Mouse (Mus musculus): Measurements from ENCODE around the gene Fam71f1. TPM values are rescaled to one million over a fixed set of nuclear protein-coding genes. Genes with fewer than 3 reads are reported as not detected.
A peak's percentile ranks its signal among the peaks of the same experiment; 100 is the strongest.

Gene Fam71f1
- total and polyA plus RNA-seq, 3 experiments, result 0.13 TPM; not detected in 2

DNA sequence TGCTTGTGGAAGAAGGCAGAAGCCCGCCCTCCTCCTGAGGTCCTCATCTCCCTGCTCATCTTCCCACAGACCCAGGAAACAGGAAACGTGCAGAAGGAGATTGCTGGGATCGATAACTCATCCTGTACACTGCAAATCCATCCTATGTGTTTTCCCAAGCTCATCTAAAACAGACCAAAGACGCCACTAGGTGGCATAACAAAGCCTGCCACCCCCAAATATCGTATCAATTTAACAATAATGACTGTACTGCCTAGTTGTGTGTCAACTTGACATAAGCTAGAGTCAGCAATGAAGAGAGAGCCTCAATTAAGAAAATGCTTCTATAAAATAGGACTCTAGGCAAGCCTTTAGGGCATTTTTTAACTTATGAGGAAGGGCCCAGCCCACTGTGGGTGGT lies 15.2 kb upstream of the Fam71f1 start (continued):
- TF ChIP-seq TBP (IDR thresholded peaks at IDR 0.05; ENCODE audit: low read depth, low read length), result no peak
- TF ChIP-seq MEF2A (IDR thresholded peaks at IDR 0.05; ENCODE audit: extremely low read depth, insufficient replicate concordance, low read depth, low read length, poor library complexity, severe bottlenecking), result no peak
- TF ChIP-seq JUND (IDR thresholded peaks at IDR 0.05; ENCODE audit: low read depth, low read length), result no peak
- TF ChIP-seq USF2 (IDR thresholded peaks at IDR 0.05; ENCODE audit: borderline replicate concordance in 1 of 2, insufficient read depth in 1 of 2, low read depth in 1 of 2, low read length in 2 of 2), result no peak
- no peak for TF ChIP-seq MAX (IDR thresholded peaks at IDR 0.05; ENCODE audit: low read length)
- no peak for TF ChIP-seq E2F4 (IDR thresholded peaks at IDR 0.05; ENCODE audit: borderline replicate concordance, low read depth, low read length)
- peak; percentile 57 for TF ChIP-seq SMC3 (IDR thresholded peaks at IDR 0.05; ENCODE audit: low read depth, low read length)
- no peak for TF ChIP-seq TCF12 (IDR thresholded peaks at IDR 0.05; ENCODE audit: low read depth, low read length)

- H3K27me3 ChIP-seq (ENCODE audit: control insufficient read depth in 1 of 2, insufficient read depth in 2 of 2, low read length in 2 of 2), result peaks cover 3 to 4% of the 10 kb centered on the region in 2 experiments; a peak in 3 of 4 replicates
- no peaks in the 10 kb centered on the region for H3K9me3 ChIP-seq (replicated peaks; ENCODE audit: insufficient read depth, low read length)
- peak; percentile 17 for TF ChIP-seq RAD21 (IDR thresholded peaks at IDR 0.05; ENCODE audit: low read depth, low read length)
- no peak for TF ChIP-seq HCFC1 (IDR thresholded peaks at IDR 0.05; ENCODE audit: low read depth, low read length)
- TF ChIP-seq CTCF (IDR thresholded peaks at IDR 0.05 in 2 of 3, conservative IDR thresholded peaks at IDR 0.05 in 1 of 3; ENCODE audit: control insufficient read depth in 1 of 3, insufficient read depth in 1 of 3, low read depth in 2 of 3, low read length in 3 of 3, poor library complexity in 1 of 3, severe bottlenecking in 1 of 3), result peak; percentile 24 to 30 (median 28); a peak in 4 of 6 replicates
- H3K36me3 ChIP-seq (ENCODE audit: control insufficient read depth in 1 of 2, insufficient read depth in 2 of 2, low read length in 2 of 2), result no peaks in the 10 kb centered on the region
- H3K4me1 ChIP-seq (ENCODE audit: control insufficient read depth in 1 of 2, insufficient read depth in 2 of 2, low read length in 2 of 2), result no peaks in the 10 kb centered on the region
- no peaks in the 10 kb centered on the region for H3K79me2 ChIP-seq (ENCODE audit: control insufficient read depth, insufficient read depth, low read length, poor library complexity)
- no peak overlapping the region for H3K4me3 ChIP-seq (ENCODE audit: control insufficient read depth in 1 of 2, insufficient read depth in 1 of 2, low read depth in 2 of 2, low read length in 2 of 2)
- H3K27ac ChIP-seq (ENCODE audit: control insufficient read depth, low read depth, low read length), result no peak overlapping the region
- no peak overlapping the region for H3K9ac ChIP-seq (ENCODE audit: control insufficient read depth, low read depth, low read length, poor library complexity, severe bottlenecking)
- no peak for DNase-seq (ENCODE audit: low read depth, low spot score)
Measured at GRCm38 (mm10) chr6:29305462-29305861, 13.5 kb upstream of the Fam71f1 start.

DNA sequence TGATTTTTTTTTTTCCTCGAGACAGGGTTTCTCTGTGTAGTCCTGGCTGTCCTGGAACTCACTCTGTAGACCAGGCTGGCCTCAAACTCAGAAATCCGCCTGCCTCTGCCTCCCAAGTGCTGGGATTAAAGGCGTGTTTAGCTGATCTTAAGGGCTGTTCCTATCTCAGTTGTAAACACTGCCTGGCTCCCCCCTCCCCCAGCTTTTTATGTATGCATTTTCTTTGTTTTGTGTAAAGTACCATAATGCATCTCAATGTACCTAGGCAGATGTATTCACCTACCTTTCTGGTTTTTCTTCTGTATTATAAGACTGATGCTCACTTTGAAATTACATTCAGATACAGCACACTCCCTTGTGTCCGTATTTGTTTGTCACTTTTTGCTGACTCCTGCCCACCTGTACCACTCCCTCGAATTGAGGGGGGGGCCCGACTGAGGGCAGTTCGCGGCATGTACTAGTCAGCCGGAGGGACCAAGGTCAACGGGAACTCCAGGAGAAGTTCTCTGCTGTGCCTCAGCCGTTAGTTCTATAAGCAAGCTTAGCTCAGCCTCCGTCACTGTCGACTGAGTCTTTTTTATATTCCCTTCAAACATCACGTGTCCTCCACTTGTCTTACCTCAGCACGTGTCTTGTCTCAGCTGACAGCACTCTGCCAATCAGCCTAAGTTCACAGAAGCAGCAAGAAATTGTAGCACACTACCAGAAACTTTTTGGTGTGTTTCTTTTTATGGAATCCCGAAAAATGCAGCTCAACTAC lies 9.9 kb upstream of the Fam71f1 start:
- no peak overlapping the region for H3K4me3 ChIP-seq (ENCODE audit: control insufficient read depth in 1 of 2, insufficient read depth in 1 of 2, low read depth in 2 of 2, low read length in 2 of 2)
- no peak for DNase-seq (ENCODE audit: low read depth, low spot score)
- no peak for TF ChIP-seq MAFK (IDR thresholded peaks at IDR 0.05; ENCODE audit: borderline replicate concordance, low read depth, low read length)
- TF ChIP-seq NELFE (IDR thresholded peaks at IDR 0.05; ENCODE audit: low read depth, low read length), result no peak
- TF ChIP-seq JUND (IDR thresholded peaks at IDR 0.05; ENCODE audit: low read depth, low read length), result no peak
- no peak for TF ChIP-seq E2F4 (IDR thresholded peaks at IDR 0.05; ENCODE audit: borderline replicate concordance, low read depth, low read length)
- no peak for TF ChIP-seq RAD21 (IDR thresholded peaks at IDR 0.05; ENCODE audit: low read depth, low read length)
- no peak for TF ChIP-seq SMC3 (IDR thresholded peaks at IDR 0.05; ENCODE audit: low read depth, low read length)
- TF ChIP-seq CHD2 (IDR thresholded peaks at IDR 0.05; ENCODE audit: low read length), result no peak
- no peak for TF ChIP-seq MEF2A (IDR thresholded peaks at IDR 0.05; ENCODE audit: extremely low read depth, insufficient replicate concordance, low read depth, low read length, poor library complexity, severe bottlenecking)
- TF ChIP-seq POLR2AphosphoS2 (IDR thresholded peaks at IDR 0.05; ENCODE audit: low read length), result no peak
- TF ChIP-seq TBP (IDR thresholded peaks at IDR 0.05; ENCODE audit: low read depth, low read length), result no peak
- no peak for TF ChIP-seq BHLHE40 (IDR thresholded peaks at IDR 0.05; ENCODE audit: borderline replicate concordance, low read depth, low read length)
- TF ChIP-seq KAT2A (conservative IDR thresholded peaks at IDR 0.05; ENCODE audit: low read depth, low read length), result no peak
- no peak for TF ChIP-seq ZC3H11A (IDR thresholded peaks at IDR 0.05; ENCODE audit: low read depth, low read length)
- TF ChIP-seq TCF12 (IDR thresholded peaks at IDR 0.05; ENCODE audit: low read depth, low read length), result no peak
- no peak for TF ChIP-seq EP300 (IDR thresholded peaks at IDR 0.05; ENCODE audit: low read depth in 1 of 2, low read length in 2 of 2)
- TF ChIP-seq MAX (IDR thresholded peaks at IDR 0.05; ENCODE audit: low read length), result no peak
- TF ChIP-seq MYC (IDR thresholded peaks at IDR 0.05; ENCODE audit: low read depth, low read length), result no peak
- no peak for TF ChIP-seq GATA1 (IDR thresholded peaks at IDR 0.05; ENCODE audit: low read depth, low read length)
- TF ChIP-seq MXI1 (IDR thresholded peaks at IDR 0.05; ENCODE audit: low read depth, low read length), result no peak
- H3K9ac ChIP-seq (ENCODE audit: control insufficient read depth, low read depth, low read length, poor library complexity, severe bottlenecking), result no peak overlapping the region
- H3K36me3 ChIP-seq (ENCODE audit: control insufficient read depth in 1 of 2, insufficient read depth in 2 of 2, low read length in 2 of 2), result no peaks in the 10 kb centered on the region
- H3K27ac ChIP-seq (ENCODE audit: control insufficient read depth, low read depth, low read length), result no peak overlapping the region
- no peaks in the 10 kb centered on the region for H3K9me3 ChIP-seq (replicated peaks; ENCODE audit: insufficient read depth, low read length)
- no peaks in the 10 kb centered on the region for H3K4me1 ChIP-seq (ENCODE audit: control insufficient read depth in 1 of 2, insufficient read depth in 2 of 2, low read length in 2 of 2)
- H3K27me3 ChIP-seq (ENCODE audit: control insufficient read depth in 1 of 2, insufficient read depth in 2 of 2, low read length in 2 of 2), result peaks cover 0 to 3% of the 10 kb centered on the region in 2 experiments; a peak in 1 of 4 replicates
- no peaks in the 10 kb centered on the region for H3K79me2 ChIP-seq (ENCODE audit: control insufficient read depth, insufficient read depth, low read length, poor library complexity)
